Mouse (Mus musculus): ENCODE measurements around the gene Tnni1.

- TF ChIP-seq CTCF (IDR thresholded peaks at IDR 0.05; ENCODE audit: extremely low read depth, insufficient read depth, insufficient read length, insufficient replicate concordance): no peak
- no peak for TF ChIP-seq POLR2A (IDR thresholded peaks at IDR 0.05; ENCODE audit: low read depth, low read length)
Measured at GRCm38 (mm10) chr1:135793370-135794215, 14.4 kb downstream of the Tnni1 start.
